Mouse (Mus musculus): ENCODE results near the gene Hebp1. TPM values are rescaled to one million over a fixed set of nuclear protein-coding genes. Genes with fewer than 3 reads are reported as not detected.
A peak's percentile ranks its signal among the peaks of the same experiment; 100 is the strongest.

Hebp1 gene
- 74.0 and 83.9 TPM in 2 replicates for polyA plus RNA-seq (2015; fragmentation: Nextera tagmentation; extraction: Ambion mirVana)

- H3K27me3 ChIP-seq (replicated peaks; ENCODE audit: control insufficient read depth, insufficient read depth, low read length) = no peaks in the 10 kb centered on the region
- H3K36me3 ChIP-seq (ENCODE audit: control insufficient read depth, insufficient read depth, low read length) = no peaks in the 10 kb centered on the region
- H3K9ac ChIP-seq (ENCODE audit: low read depth, low read length) = peak within 1 kb of the TSS; percentile 92
- peaks cover 9% of the 10 kb centered on the region; the same call in 1 of the 2 replicates for H3K4me1 ChIP-seq (ENCODE audit: control insufficient read depth, insufficient read depth, low read length)
- peak; percentile 74 for ATAC-seq
- H3K4me3 ChIP-seq (ENCODE audit: low read length) = peak within 1 kb of the TSS; percentile 75
- H3K9me3 ChIP-seq (ENCODE audit: control insufficient read depth, low read length) = no peaks in the 10 kb centered on the region
- peak within 1 kb of the TSS; percentile 80 for H3K27ac ChIP-seq (ENCODE audit: low read length)
- WGBS = under 1% methylated on average over 52 of the region's 52 CpGs
- peak within 1 kb of the TSS; percentile 85 for H3K4me2 ChIP-seq (ENCODE audit: low read depth, low read length)
These were observed at the start of gene Hebp1, which contains the start of gene Fam234b for GRCm38 (mm10) chr6:135197921-135198532. Hebp1 (minus strand) TSS chr6:135198022. Fam234b (plus strand) TSS chr6:135197977.

- WGBS = 76% methylated on average over 8 of the region's 8 CpGs
These were observed 47.8 kb upstream of the Hebp1 start for GRCm38 (mm10) chr6:135245586-135245985.

GRCm38 (mm10) chr6:135240361-135240760, 42.5 kb upstream of the Hebp1 start:
- Histone ChIP-seq H3K27me3 (replicated peaks; ENCODE audit: control insufficient read depth, insufficient read depth, low read length) (no peaks in the 10 kb centered on the region), H3K27ac (ENCODE audit: low read length) (no peak overlapping the region), H3K4me2 (ENCODE audit: low read depth, low read length) (no peak overlapping the region), H3K4me3 (ENCODE audit: low read length) (no peak overlapping the region), H3K9me3 (ENCODE audit: control insufficient read depth, low read length) (no peaks in the 10 kb centered on the region), H3K4me1 (ENCODE audit: control insufficient read depth, insufficient read depth, low read length) (no peaks in the 10 kb centered on the region), H3K36me3 (ENCODE audit: control insufficient read depth, insufficient read depth, low read length) (0 out of 2 replicates have a peak, but pooled peaks cover 2% of the 10 kb centered on the region), H3K9ac (ENCODE audit: low read depth, low read length) (no peak overlapping the region)
- ATAC-seq = no peak
- 95% methylated on average over 8 of the region's 8 CpGs for WGBS

More at GRCm38 (mm10) chr6:135245586-135245985, 47.8 kb upstream of the Hebp1 start:
- Histone ChIP-seq H3K27me3 (replicated peaks; ENCODE audit: control insufficient read depth, insufficient read depth, low read length) (no peaks in the 10 kb centered on the region), H3K9me3 (ENCODE audit: control insufficient read depth, low read length) (no peaks in the 10 kb centered on the region), H3K4me3 (ENCODE audit: low read length) (no peak overlapping the region), H3K27ac (ENCODE audit: low read length) (no peak overlapping the region), H3K4me2 (ENCODE audit: low read depth, low read length) (no peak overlapping the region), H3K4me1 (ENCODE audit: control insufficient read depth, insufficient read depth, low read length) (peaks cover 7% of the 10 kb centered on the region; the same call in 1 of the 2 replicates), H3K36me3 (ENCODE audit: control insufficient read depth, insufficient read depth, low read length) (no peaks in the 10 kb centered on the region), H3K9ac (ENCODE audit: low read depth, low read length) (no peak overlapping the region)
- ATAC-seq = no peak

- Histone ChIP-seq H3K36me3 (ENCODE audit: control insufficient read depth, insufficient read depth, low read length) (0 out of 2 replicates have a peak, but pooled peaks cover 2% of the 10 kb centered on the region), H3K4me3 (ENCODE audit: low read length) (no peak overlapping the region)
- 60% methylated on average over 4 of the region's 4 CpGs for WGBS
These were observed 40.4 kb upstream of the Hebp1 start for GRCm38 (mm10) chr6:135238211-135238610.

GRCm38 (mm10) chr6:135237326-135237725, 39.5 kb upstream of the Hebp1 start:
- Histone ChIP-seq H3K4me1 (ENCODE audit: control insufficient read depth, insufficient read depth, low read length) (no peaks in the 10 kb centered on the region), H3K4me3 (ENCODE audit: low read length) (no peak overlapping the region), H3K4me2 (ENCODE audit: low read depth, low read length) (no peak overlapping the region), H3K27ac (ENCODE audit: low read length) (no peak overlapping the region), H3K36me3 (ENCODE audit: control insufficient read depth, insufficient read depth, low read length) (0 out of 2 replicates have a peak, but pooled peaks cover 2% of the 10 kb centered on the region), H3K9ac (ENCODE audit: low read depth, low read length) (no peak overlapping the region), H3K9me3 (ENCODE audit: control insufficient read depth, low read length) (no peaks in the 10 kb centered on the region), H3K27me3 (replicated peaks; ENCODE audit: control insufficient read depth, insufficient read depth, low read length) (no peaks in the 10 kb centered on the region)
- ATAC-seq = no peak
- WGBS = 66% methylated on average over 14 of the region's 14 CpGs

More at GRCm38 (mm10) chr6:135238211-135238610, 40.4 kb upstream of the Hebp1 start:
- H3K27ac ChIP-seq (ENCODE audit: low read length) = no peak overlapping the region
- no peak overlapping the region for H3K9ac ChIP-seq (ENCODE audit: low read depth, low read length)
- no peak overlapping the region for H3K4me2 ChIP-seq (ENCODE audit: low read depth, low read length)
- H3K27me3 ChIP-seq (replicated peaks; ENCODE audit: control insufficient read depth, insufficient read depth, low read length) = no peaks in the 10 kb centered on the region
- no peaks in the 10 kb centered on the region for H3K9me3 ChIP-seq (ENCODE audit: control insufficient read depth, low read length)
- H3K4me1 ChIP-seq (ENCODE audit: control insufficient read depth, insufficient read depth, low read length) = no peaks in the 10 kb centered on the region
- no peak for ATAC-seq

- no peak overlapping the region for H3K27ac ChIP-seq (ENCODE audit: low read length)
- H3K4me3 ChIP-seq (ENCODE audit: low read length) = no peak overlapping the region
- 0 out of 2 replicates have a peak, but pooled peaks cover 2% of the 10 kb centered on the region for H3K36me3 ChIP-seq (ENCODE audit: control insufficient read depth, insufficient read depth, low read length)
- H3K9ac ChIP-seq (ENCODE audit: low read depth, low read length) = no peak overlapping the region
- no peaks in the 10 kb centered on the region for H3K27me3 ChIP-seq (replicated peaks; ENCODE audit: control insufficient read depth, insufficient read depth, low read length)
- no peaks in the 10 kb centered on the region for H3K4me1 ChIP-seq (ENCODE audit: control insufficient read depth, insufficient read depth, low read length)
- no peaks in the 10 kb centered on the region for H3K9me3 ChIP-seq (ENCODE audit: control insufficient read depth, low read length)
- no peak for ATAC-seq
- WGBS = 83% methylated on average over 3 of the region's 3 CpGs
- no peak overlapping the region for H3K4me2 ChIP-seq (ENCODE audit: low read depth, low read length)
These were observed 38.8 kb upstream of the Hebp1 start for GRCm38 (mm10) chr6:135236576-135236975.

- H3K9ac ChIP-seq (ENCODE audit: low read depth, low read length) = no peak overlapping the region
- no peak overlapping the region for H3K4me2 ChIP-seq (ENCODE audit: low read depth, low read length)
- 0 out of 2 replicates have a peak, but pooled peaks cover 2% of the 10 kb centered on the region for H3K36me3 ChIP-seq (ENCODE audit: control insufficient read depth, insufficient read depth, low read length)
- 85% methylated on average over 3 of the region's 3 CpGs for WGBS
- no peak overlapping the region for H3K27ac ChIP-seq (ENCODE audit: low read length)
- no peaks in the 10 kb centered on the region for H3K27me3 ChIP-seq (replicated peaks; ENCODE audit: control insufficient read depth, insufficient read depth, low read length)
- H3K4me3 ChIP-seq (ENCODE audit: low read length) = no peak overlapping the region
- no peaks in the 10 kb centered on the region for H3K9me3 ChIP-seq (ENCODE audit: control insufficient read depth, low read length)
- ATAC-seq = no peak
- H3K4me1 ChIP-seq (ENCODE audit: control insufficient read depth, insufficient read depth, low read length) = no peaks in the 10 kb centered on the region
These were observed 37.9 kb upstream of the Hebp1 start for GRCm38 (mm10) chr6:135235742-135236141.

- H3K36me3 ChIP-seq (ENCODE audit: control insufficient read depth, insufficient read depth, low read length) = 0 out of 2 replicates have a peak, but pooled peaks cover 2% of the 10 kb centered on the region
- H3K4me3 ChIP-seq (ENCODE audit: low read length) = no peak overlapping the region
- no peak overlapping the region for H3K4me2 ChIP-seq (ENCODE audit: low read depth, low read length)
- H3K27me3 ChIP-seq (replicated peaks; ENCODE audit: control insufficient read depth, insufficient read depth, low read length) = no peaks in the 10 kb centered on the region
- no peak for ATAC-seq
- no peaks in the 10 kb centered on the region for H3K9me3 ChIP-seq (ENCODE audit: control insufficient read depth, low read length)
- 76% methylated on average over 12 of the region's 12 CpGs for WGBS
- H3K4me1 ChIP-seq (ENCODE audit: control insufficient read depth, insufficient read depth, low read length) = no peaks in the 10 kb centered on the region
- H3K27ac ChIP-seq (ENCODE audit: low read length) = no peak overlapping the region
- H3K9ac ChIP-seq (ENCODE audit: low read depth, low read length) = no peak overlapping the region
These were observed 34.8 kb upstream of the Hebp1 start for GRCm38 (mm10) chr6:135232443-135233182.

- Histone ChIP-seq H3K4me2 (ENCODE audit: low read depth, low read length) (no peak overlapping the region), H3K9ac (ENCODE audit: low read depth, low read length) (no peak overlapping the region), H3K27ac (ENCODE audit: low read length) (no peak overlapping the region), H3K4me3 (ENCODE audit: low read length) (no peak overlapping the region), H3K27me3 (replicated peaks; ENCODE audit: control insufficient read depth, insufficient read depth, low read length) (no peaks in the 10 kb centered on the region), H3K36me3 (ENCODE audit: control insufficient read depth, insufficient read depth, low read length) (no peaks in the 10 kb centered on the region), H3K9me3 (ENCODE audit: control insufficient read depth, low read length) (no peaks in the 10 kb centered on the region), H3K4me1 (ENCODE audit: control insufficient read depth, insufficient read depth, low read length) (no peaks in the 10 kb centered on the region)
- 89% methylated on average over 6 of the region's 6 CpGs for WGBS
- ATAC-seq = no peak
These were observed 32.8 kb upstream of the Hebp1 start for GRCm38 (mm10) chr6:135230586-135230985.

All from intestine, embryonic 16.5 days (tissue).